Mouse (Mus musculus) midbrain, postnatal 0 days (tissue): ENCODE data around the gene Rgma. TPM values are rescaled to one million over a fixed set of nuclear protein-coding genes. Genes with fewer than 3 reads are reported as not detected.

Experiments used
- ATAC-seq: fragments of 200-750 bp; cut with Nextera tagmentation; 2 replicates; pipeline ENCODE4 v1.8.0; 2017; ENCODE audit warnings: moderate number of reproducible peaks, mild to moderate bottlenecking, moderate TSS enrichment, moderate library complexity; ENCODE audit not compliant: low FRiP score
- DNase-seq: peaks from one replicate; pipeline ENCODE4 v3.0.0-alpha.2; 2015; ENCODE audit warnings: low spot score
- H3K27ac ChIP-seq: fragments of 300-500 bp; sonication (generic); 2 replicates; pipeline ENCODE4 v1.5.1; 2014; ENCODE audit warnings: low read depth, mild to moderate bottlenecking, low read length, mixed read lengths
- H3K27me3 ChIP-seq: fragments of 300-500 bp; sonication (generic); 2 replicates; pipeline ENCODE4 v1.6.1; 2014; ENCODE audit warnings: low read length, control low read depth, mixed read lengths; ENCODE audit not compliant: insufficient read depth
- H3K36me3 ChIP-seq: fragments of 300-500 bp; sonication (generic); 2 replicates; pipeline ENCODE4 v1.6.1; 2014; ENCODE audit warnings: low read length, control low read depth, mixed read lengths; ENCODE audit not compliant: insufficient read depth
- H3K4me1 ChIP-seq: fragments of 300-500 bp; sonication (generic); 2 replicates; pipeline ENCODE4 v1.6.1; 2014; ENCODE audit warnings: mild to moderate bottlenecking, control low read depth, antibody characterized with exemption, low read length, mixed read lengths; ENCODE audit not compliant: insufficient read depth
- H3K4me2 ChIP-seq: fragments of 300-500 bp; sonication (generic); 2 replicates; pipeline ENCODE4 v1.6.1; 2014; ENCODE audit warnings: low read depth, mild to moderate bottlenecking, low read length, mixed read lengths; ENCODE audit not compliant: poor library complexity, severe bottlenecking
- H3K4me3 ChIP-seq: fragments of 300-500 bp; sonication (generic); 2 replicates; pipeline ENCODE4 v1.5.1; 2014; ENCODE audit warnings: low read depth, mild to moderate bottlenecking, low read length, moderate library complexity
- H3K9ac ChIP-seq: fragments of 300-500 bp; sonication (generic); replicated peaks from 2 replicates; pipeline ENCODE4 v1.6.1; 2014; ENCODE audit warnings: mild to moderate bottlenecking, low read length, moderate library complexity, mixed read lengths; ENCODE audit not compliant: poor library complexity, severe bottlenecking
- H3K9me3 ChIP-seq: fragments of 300-500 bp; sonication (generic); 2 replicates; pipeline ENCODE4 v1.6.1; 2016; ENCODE audit warnings: low read length, control low read depth
- CTCF ChIP-seq: IDR thresholded peaks from 2 replicates; pipeline ENCODE4 v1.5.1; 2016; ENCODE audit warnings: antibody characterized with exemption, mild to moderate bottlenecking
- WGBS: fragments of 180-500 bp; shearing (Covaris S2); extraction: QIAGEN DNeasy Blood & Tissue Kit; methylation state at CpG from one replicate; pipeline ENCODE4 v1.1.7; 2014; 5-methylcytosine and 5-hydroxymethylcytosine counted together
- polyA plus RNA-seq: library from polyadenylated mRNA; unstranded; fragments of >200 nt; fragmentation: Nextera tagmentation; extraction: Ambion mirVana; gene quantifications from 2 replicates; pipeline ENCODE4 v1.2.1, GENCODE M21; 2015
- total RNA-seq: library from RNA; depleted of rRNA; stranded (reverse); fragments of >200 nt; gene quantifications from 2 replicates; pipeline ENCODE4 v1.2.3, GENCODE M21; 2014

Rgma gene
- total and polyA plus RNA-seq, 2 experiments from 2014 or later = 42.9 to 160 TPM

DNA sequence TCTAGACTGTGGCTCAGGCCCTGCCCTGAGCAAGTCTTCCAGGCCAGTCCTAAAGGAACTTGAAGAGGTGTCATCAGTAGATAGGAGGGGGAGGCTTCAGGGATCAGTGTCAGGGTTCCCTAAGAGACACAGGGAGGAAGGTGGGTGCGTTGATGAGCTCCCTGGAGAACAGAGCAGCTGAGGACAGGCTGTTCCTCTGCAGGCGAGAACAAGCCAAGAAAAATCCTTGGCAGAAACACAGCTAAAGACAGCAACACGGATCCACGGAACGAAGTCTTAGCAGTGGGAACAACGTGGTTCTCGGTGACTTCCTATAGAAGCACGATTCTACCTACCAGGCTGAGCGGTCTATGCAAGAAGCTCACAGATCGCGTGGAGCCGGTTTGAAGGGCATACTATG is 44.6 kb upstream of the Rgma start:
- H3K9ac ChIP-seq = no peak overlapping the region
- H3K4me3 ChIP-seq = no peak overlapping the region
- no peak overlapping the region for H3K27ac ChIP-seq
- H3K4me2 ChIP-seq = no peak overlapping the region
- no peaks in the 10 kb centered on the region; the same call in 1 of the 2 replicates for H3K4me1 ChIP-seq
- no peaks in the 10 kb centered on the region for H3K27me3 ChIP-seq
- no peak for TF ChIP-seq CTCF
- H3K36me3 ChIP-seq = no peaks in the 10 kb centered on the region
- whole genome bisulfite sequencing = 91% methylated on average over 12 of the region's 12 CpGs
- ATAC-seq = no peak
- no peak for DNase-seq
- H3K9me3 ChIP-seq = no peaks in the 10 kb centered on the region

DNA sequence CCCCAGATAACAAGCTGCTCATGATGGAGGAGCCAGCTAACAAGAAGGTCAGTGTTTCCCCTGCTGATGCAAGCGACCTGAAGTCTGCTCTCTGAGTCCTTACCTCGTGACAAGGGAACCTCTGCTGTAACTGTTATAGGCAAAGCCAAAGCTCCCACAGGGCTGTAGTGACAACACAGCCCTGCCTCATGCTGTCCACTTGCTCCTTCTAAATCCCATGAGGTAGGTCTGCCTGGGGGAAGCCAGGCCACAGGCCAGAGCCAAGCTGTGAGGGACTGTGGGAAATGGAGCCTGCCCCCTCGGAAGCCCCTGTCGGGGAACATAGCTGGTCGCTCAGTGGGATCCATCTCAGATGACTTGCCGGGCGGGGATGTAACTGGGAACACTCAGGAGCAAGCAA is 43.7 kb upstream of the Rgma start:
- WGBS = 57% methylated on average over 7 of the region's 7 CpGs
- no peak for DNase-seq
- Histone ChIP-seq H3K4me1 (no peaks in the 10 kb centered on the region; the same call in 1 of the 2 replicates), H3K27ac (no peak overlapping the region), H3K9ac (no peak overlapping the region), H3K9me3 (no peaks in the 10 kb centered on the region), H3K27me3 (no peaks in the 10 kb centered on the region), H3K36me3 (no peaks in the 10 kb centered on the region), H3K4me3 (no peak overlapping the region), H3K4me2 (no peak overlapping the region)
- no peak for TF ChIP-seq CTCF
- ATAC-seq = no peak

DNA sequence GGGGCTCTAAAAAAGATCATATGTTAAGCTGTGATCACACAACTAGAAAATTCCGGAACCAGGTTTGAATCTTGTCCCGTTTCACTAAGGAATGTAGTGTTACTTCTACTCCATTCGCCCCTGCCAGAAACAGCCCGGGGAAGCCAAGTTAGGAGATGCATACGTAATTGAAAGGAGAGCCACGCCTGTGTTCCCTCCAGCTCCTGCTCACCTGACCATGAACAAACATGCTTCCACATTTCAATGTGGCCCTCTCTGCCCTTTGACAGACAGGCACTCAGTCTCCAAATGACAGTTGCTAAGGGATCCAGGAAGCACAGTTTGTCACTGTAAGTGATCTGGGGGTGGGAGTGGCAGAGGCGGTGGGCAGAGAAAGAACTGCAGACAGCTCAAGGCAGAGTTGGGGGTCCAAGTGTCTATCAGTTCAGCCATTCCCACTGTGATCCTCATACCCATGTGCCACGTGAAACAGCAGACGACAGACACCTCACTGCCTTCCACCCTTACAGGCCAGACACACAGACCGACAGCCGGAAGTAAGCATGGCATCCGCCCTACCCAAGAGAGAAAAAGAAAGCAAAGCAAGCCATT is 41.8 kb upstream of the Rgma start:
- TF ChIP-seq CTCF = no peak
- 73% methylated on average over 12 of the region's 12 CpGs for WGBS

DNA sequence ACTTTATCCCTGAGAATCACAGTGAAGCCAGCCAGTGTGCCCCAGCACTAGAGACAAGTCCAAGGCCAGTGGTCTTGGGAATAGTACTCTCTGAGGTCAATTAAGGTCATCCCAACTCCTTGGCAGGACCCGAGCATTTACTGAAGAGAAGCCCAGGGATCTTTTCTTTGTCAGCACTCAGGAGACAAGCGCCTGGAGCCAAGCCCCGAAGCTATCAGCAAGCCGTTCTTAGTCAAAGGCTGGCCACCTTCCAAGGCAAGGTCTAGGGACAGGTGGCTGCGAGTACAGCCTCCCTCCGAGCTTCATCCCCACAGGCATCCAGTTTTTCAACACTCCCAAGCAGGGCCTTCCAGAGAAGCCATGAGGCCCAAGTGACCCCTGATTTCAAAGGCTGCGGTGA is 40.4 kb upstream of the Rgma start:
- H3K36me3 ChIP-seq = no peaks in the 10 kb centered on the region
- H3K27ac ChIP-seq = no peak overlapping the region
- H3K9ac ChIP-seq = no peak overlapping the region
- 57% methylated on average over 7 of the region's 7 CpGs for WGBS
- H3K9me3 ChIP-seq = no peaks in the 10 kb centered on the region
- H3K4me3 ChIP-seq = no peak overlapping the region
- TF ChIP-seq CTCF = no peak
- peak; percentile 61 for DNase-seq
- H3K27me3 ChIP-seq = no peaks in the 10 kb centered on the region
- no peak overlapping the region for H3K4me2 ChIP-seq
- no peaks in the 10 kb centered on the region for H3K4me1 ChIP-seq
- no peak for ATAC-seq

More for the DNA sequence above, 41.8 kb upstream of the Rgma start:
- Histone ChIP-seq H3K9ac (no peak overlapping the region), H3K4me1 (no peaks in the 10 kb centered on the region), H3K36me3 (no peaks in the 10 kb centered on the region), H3K27ac (no peak overlapping the region), H3K27me3 (no peaks in the 10 kb centered on the region), H3K4me3 (no peak overlapping the region), H3K4me2 (no peak overlapping the region), H3K9me3 (no peaks in the 10 kb centered on the region)
- ATAC-seq (no peak), DNase-seq (no peak)

DNA sequence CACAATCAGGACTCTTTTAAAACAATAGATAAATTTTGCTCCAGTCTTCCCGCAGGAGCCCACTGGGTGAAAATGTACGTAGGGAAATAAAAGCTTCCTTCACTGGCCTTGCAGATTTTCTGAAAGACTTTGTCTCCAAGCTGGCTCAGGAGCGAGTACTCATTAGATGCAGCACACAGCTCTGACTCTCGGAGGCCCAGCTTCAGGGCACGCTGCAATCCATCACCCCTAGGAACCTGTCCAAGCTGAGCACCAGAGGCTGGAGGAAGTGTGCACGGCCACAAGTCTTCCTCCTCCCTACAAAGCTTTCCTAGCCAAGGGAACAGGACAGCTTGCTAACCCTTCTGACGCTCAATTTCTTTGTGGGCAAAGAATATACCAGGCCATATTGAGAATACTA is 38.9 kb upstream of the Rgma start:
- Histone ChIP-seq H3K9ac (no peak overlapping the region), H3K4me3 (no peak overlapping the region), H3K4me1 (no peaks in the 10 kb centered on the region), H3K4me2 (no peak overlapping the region), H3K9me3 (no peaks in the 10 kb centered on the region), H3K36me3 (no peaks in the 10 kb centered on the region), H3K27ac (0 out of 2 replicates have a peak overlapping the region, but pooled peaks have one; percentile 32), H3K27me3 (no peaks in the 10 kb centered on the region)
- no peak for TF ChIP-seq CTCF
- 48% methylated on average over 7 of the region's 7 CpGs for WGBS
- ATAC-seq (no peak), DNase-seq (peak; percentile 66)

DNA sequence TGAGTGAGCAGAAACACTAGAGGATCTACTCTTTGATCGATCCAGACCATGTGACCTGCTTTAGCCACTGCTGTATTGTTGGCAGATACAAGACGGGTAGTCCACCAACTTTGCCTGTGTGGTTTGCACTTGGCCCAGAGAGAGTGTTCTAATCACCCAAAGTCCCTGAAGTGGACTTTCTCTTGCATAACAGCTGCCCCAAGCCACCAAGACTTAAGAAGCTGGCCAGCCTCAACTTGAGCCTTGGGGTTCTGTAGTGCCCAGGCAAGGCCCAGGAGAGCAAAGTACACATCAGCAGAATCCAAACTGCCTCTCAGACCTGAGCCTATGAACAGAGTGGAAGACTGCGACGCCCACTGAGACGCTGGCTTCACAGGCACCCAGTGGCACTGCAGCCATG is 37.0 kb upstream of the Rgma start:
- no peaks in the 10 kb centered on the region for H3K36me3 ChIP-seq
- DNase-seq (no peak), ATAC-seq (no peak)
- no peak overlapping the region for H3K4me3 ChIP-seq
- TF ChIP-seq CTCF = no peak
- H3K4me1 ChIP-seq = no peaks in the 10 kb centered on the region
- H3K27me3 ChIP-seq = no peaks in the 10 kb centered on the region
- H3K9ac ChIP-seq = no peak overlapping the region
- no peak overlapping the region for H3K27ac ChIP-seq
- no peak overlapping the region for H3K4me2 ChIP-seq
- WGBS = 93% methylated on average over 5 of the region's 5 CpGs
- H3K9me3 ChIP-seq = no peaks in the 10 kb centered on the region
